Mouse (Mus musculus) forebrain, embryonic 10.5 days (tissue): Measurements from ENCODE around the gene Mast4. TPM values are rescaled to one million over a fixed set of nuclear protein-coding genes. Genes with fewer than 3 reads are reported as not detected.

Source experiments
- DNase-seq: peaks from one replicate; pipeline ENCODE4 v3.0.0-alpha.2; 2017; ENCODE audit warnings: low spot score; ENCODE audit errors: extremely low spot score
- H3K27ac ChIP-seq: fragments of 300-500 bp; sonication (generic); 2 replicates; pipeline ENCODE4 v1.5.1; 2016; ENCODE audit warnings: mild to moderate bottlenecking
- H3K27me3 ChIP-seq: fragments of 300-500 bp; sonication (generic); 2 replicates; pipeline ENCODE4 v1.6.1; 2016; ENCODE audit warnings: mild to moderate bottlenecking; ENCODE audit not compliant: poor library complexity, severe bottlenecking
- H3K36me3 ChIP-seq: fragments of 300-500 bp; sonication (generic); replicated peaks from 2 replicates; pipeline ENCODE4 v1.6.1; 2016; ENCODE audit warnings: mild to moderate bottlenecking, moderate library complexity
- H3K4me1 ChIP-seq: fragments of 300-500 bp; sonication (generic); 2 replicates; pipeline ENCODE4 v1.6.1; 2016
- H3K4me3 ChIP-seq: fragments of 300-500 bp; sonication (generic); 2 replicates; pipeline ENCODE4 v1.5.1; 2016; ENCODE audit warnings: mild to moderate bottlenecking, moderate library complexity
- H3K9me3 ChIP-seq: fragments of 300-500 bp; sonication (generic); 2 replicates; pipeline ENCODE4 v1.6.1; 2016; ENCODE audit warnings: mild to moderate bottlenecking, moderate library complexity
- WGBS: fragments of 180-500 bp; shearing (Covaris S2); methylation state at CpG from one replicate; pipeline ENCODE4 v1.1.7; 2016; 5-methylcytosine and 5-hydroxymethylcytosine counted together
- polyA plus RNA-seq: library from polyadenylated mRNA; unstranded; fragments of >200 nt; fragmentation: Nextera tagmentation; extraction: Ambion mirVana; gene quantifications from 2 replicates; pipeline ENCODE4 v1.2.1, GENCODE M21; 2016

Gene Mast4
- polyA plus RNA-seq, 1 experiment from 2014 or later = 18.3 TPM

DNA sequence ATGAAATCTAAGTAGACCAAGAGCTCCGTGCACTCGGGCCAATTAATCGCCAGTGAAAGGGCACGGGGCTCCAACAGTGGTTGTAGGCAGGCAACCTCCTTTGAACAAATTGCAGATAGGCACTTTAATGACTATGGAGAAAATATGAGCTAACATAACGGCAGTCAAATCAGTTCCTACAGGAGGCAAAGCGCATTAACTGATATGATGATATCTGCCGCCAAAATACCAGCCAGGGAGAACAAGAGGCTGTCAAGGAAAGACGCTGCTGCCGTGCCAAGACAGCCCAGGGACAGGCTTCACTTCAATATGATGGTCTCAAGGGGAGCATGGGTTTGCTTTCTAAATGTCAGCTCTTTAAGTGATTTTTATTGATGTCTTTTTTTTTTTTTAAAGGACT, 401.9 kb downstream of the Mast4 start:
- no peaks in the 10 kb centered on the region for H3K27me3 ChIP-seq
- H3K9me3 ChIP-seq = no peaks in the 10 kb centered on the region
- no peak for DNase-seq
- no peaks in the 10 kb centered on the region for H3K36me3 ChIP-seq
- no peaks in the 10 kb centered on the region for H3K4me1 ChIP-seq
- no peak overlapping the region for H3K4me3 ChIP-seq
- H3K27ac ChIP-seq = no peak overlapping the region
- WGBS = 95% methylated on average over 9 of the region's 9 CpGs

DNA sequence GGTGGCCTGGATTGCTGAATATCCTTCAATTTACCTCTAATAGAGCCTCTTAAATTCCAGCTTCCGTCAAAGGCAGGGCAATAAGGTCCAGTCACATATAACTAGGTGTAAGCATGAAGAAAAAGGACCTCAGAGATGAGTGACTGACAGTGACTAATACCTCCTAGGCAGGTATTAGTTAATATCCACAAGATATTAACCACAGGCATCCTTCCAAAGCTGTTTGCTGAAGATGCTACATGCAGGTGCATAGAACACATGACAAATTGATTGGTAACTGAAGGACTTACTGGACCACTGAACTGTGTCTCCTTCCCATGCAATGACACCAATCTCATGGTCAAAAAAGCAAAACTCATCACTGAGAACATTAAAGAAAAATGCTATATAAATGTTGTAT, 402.3 kb downstream of the Mast4 start:
- 93% methylated on average over 1 of the region's 1 CpGs for WGBS
- H3K27me3 ChIP-seq = no peaks in the 10 kb centered on the region
- H3K9me3 ChIP-seq = no peaks in the 10 kb centered on the region
- DNase-seq = no peak
- no peaks in the 10 kb centered on the region for H3K4me1 ChIP-seq
- H3K36me3 ChIP-seq = no peaks in the 10 kb centered on the region
- no peak overlapping the region for H3K4me3 ChIP-seq
- H3K27ac ChIP-seq = no peak overlapping the region

DNA sequence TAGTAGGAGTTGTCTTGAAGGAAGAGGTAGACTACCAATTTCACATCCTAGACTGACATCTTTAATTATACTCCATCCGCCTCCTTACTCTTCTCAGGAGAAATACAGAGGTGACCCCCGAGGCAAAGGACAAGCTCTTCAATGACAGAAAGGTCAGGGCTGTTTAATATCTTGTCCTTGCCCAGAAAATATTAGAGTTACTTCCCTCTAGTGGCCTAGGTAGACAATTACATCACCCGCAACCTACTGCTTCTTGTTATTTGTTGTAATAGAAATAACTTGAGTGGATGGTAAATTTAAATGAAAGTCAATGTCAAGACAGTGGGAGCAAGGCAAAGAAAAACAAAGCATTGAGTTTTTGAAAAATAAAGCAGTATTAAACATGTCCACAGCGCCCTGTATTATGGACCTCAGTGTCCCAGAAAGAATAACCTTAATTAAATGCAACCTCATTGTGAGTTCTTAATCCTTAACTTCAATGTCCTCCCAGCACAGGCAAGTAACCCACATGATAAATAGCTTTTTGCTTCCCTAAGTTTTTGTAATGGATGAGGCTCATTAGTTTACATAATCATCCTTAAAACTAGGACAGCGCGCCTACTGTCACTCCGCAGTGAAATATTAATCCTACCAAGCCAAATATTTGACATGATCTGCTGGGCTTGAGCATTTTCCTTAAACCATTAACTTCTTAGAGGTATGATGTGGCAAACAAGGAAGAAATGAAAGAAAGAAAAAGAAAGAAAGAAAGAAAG, 408.3 kb downstream of the Mast4 start:
- DNase-seq = no peak
- Histone ChIP-seq H3K27ac (no peak overlapping the region), H3K4me3 (no peak overlapping the region), H3K4me1 (no peaks in the 10 kb centered on the region), H3K27me3 (no peaks in the 10 kb centered on the region), H3K36me3 (no peaks in the 10 kb centered on the region), H3K9me3 (no peaks in the 10 kb centered on the region)
- 85% methylated on average over 7 of the region's 7 CpGs for WGBS

DNA sequence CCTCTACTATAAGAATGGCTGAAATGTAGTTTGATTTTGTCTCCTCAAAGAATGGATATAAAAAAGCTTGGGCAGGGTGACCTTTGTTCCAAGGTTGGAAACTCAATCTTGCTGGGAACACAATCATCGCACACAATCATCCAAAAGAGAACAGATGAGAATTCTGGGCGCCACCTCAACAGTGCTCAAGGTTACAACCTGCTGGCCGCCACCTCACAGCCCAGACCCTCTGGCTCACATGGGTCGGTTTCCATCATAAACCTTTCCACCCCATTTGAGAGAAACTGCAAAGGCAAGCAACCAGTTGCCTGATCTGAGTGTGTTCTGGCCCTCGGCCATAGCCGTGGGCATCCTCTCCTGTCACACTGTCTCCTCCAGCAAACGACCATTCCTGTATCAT, 414.6 kb downstream of the Mast4 start:
- Histone ChIP-seq H3K27me3 (no peaks in the 10 kb centered on the region), H3K9me3 (no peaks in the 10 kb centered on the region), H3K4me1 (peaks cover 4% of the 10 kb centered on the region), H3K27ac (no peak overlapping the region), H3K4me3 (no peak overlapping the region), H3K36me3 (no peaks in the 10 kb centered on the region)
- no peak for DNase-seq
- WGBS = 93% methylated on average over 7 of the region's 7 CpGs

DNA sequence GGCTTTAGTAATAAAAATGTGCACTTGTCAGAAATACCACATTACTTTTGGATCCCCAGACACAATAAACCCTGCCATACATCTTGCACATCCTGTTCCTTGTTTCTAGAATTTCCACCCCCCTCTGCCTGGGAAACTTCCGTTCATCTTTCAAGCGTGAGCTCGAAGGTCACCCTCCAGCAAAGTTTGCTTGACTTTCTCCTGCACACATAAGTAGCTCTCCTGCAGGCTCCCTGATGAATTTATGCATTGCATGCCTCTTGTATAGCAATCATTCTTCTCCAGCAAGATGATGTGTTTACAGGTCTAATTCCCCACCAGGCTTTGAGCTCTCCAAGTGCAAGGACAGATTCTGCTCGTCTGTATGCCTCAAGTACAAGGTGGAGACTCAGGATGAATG, 415.7 kb downstream of the Mast4 start:
- 78% methylated on average over 4 of the region's 4 CpGs for WGBS
- Histone ChIP-seq H3K27ac (no peak overlapping the region), H3K9me3 (no peaks in the 10 kb centered on the region), H3K27me3 (no peaks in the 10 kb centered on the region), H3K4me1 (peaks cover 4% of the 10 kb centered on the region), H3K36me3 (no peaks in the 10 kb centered on the region), H3K4me3 (no peak overlapping the region)
- no peak for DNase-seq

DNA sequence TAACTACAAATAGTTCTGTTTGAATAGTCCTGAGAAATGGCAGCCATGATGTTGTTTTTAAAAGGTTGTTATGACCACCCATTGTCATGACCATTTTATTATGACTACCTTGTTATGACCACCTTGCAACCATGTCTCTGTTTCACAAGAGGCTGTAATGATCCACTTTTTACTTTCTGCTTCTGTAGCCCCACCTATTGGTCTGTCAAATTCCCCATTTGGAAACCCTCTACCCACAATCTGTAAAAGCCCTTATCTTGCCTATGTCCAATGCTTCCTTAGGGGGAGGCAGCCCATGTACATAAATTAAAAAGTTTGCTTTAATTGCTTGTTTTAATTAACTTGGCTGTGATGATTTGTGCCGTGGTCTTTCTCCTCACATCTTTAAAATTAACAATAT, 419.0 kb downstream of the Mast4 start:
- no peaks in the 10 kb centered on the region for H3K36me3 ChIP-seq
- WGBS = 95% methylated on average over 1 of the region's 1 CpGs
- no peak overlapping the region for H3K27ac ChIP-seq
- no peaks in the 10 kb centered on the region for H3K9me3 ChIP-seq
- no peaks in the 10 kb centered on the region for H3K27me3 ChIP-seq
- no peak overlapping the region for H3K4me3 ChIP-seq
- DNase-seq = no peak
- H3K4me1 ChIP-seq = peaks cover 4% of the 10 kb centered on the region

DNA sequence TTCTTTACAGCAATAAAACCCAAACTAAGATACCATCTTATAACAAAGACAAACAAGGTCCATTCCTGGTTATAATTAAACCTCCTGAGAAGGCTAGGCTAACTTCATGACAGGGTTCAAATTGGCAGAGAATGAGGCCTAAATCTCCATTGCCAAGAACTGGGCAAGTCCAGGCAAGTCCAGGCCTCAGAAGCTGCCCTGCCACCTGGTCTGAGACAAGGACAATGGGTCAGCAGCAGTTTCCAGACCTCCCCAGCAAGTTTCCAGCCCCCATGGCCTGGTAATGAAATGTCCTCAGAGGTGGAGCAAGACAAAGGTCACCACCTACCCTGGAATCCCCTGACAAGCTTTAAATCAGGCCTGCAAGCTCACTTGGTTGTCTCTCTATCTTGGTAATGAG, 419.5 kb downstream of the Mast4 start:
- Histone ChIP-seq H3K9me3 (no peaks in the 10 kb centered on the region), H3K27ac (no peak overlapping the region), H3K36me3 (no peaks in the 10 kb centered on the region), H3K4me3 (no peak overlapping the region), H3K27me3 (no peaks in the 10 kb centered on the region), H3K4me1 (peaks cover 4% of the 10 kb centered on the region)
- no peak for DNase-seq

DNA sequence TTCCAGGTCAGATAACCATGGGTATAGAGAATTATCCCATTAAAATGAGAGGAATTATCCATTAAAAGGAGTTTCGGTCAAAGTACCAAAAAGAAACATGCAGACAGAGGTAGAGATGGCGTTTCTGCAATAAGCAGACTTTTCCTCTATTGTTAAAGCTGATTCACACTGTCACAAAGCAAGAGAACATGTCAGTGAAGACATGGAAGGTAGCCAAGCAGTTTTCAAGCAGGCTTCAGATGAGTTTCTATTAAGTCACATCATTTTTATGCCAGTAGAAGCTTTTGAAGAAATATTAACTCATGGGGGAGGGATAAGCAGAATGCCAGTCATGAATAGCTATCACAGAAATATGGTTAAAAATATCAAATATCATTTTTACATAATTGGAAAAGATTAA, 420.4 kb downstream of the Mast4 start:
- 91% methylated on average over 2 of the region's 2 CpGs for WGBS
- no peaks in the 10 kb centered on the region for H3K27me3 ChIP-seq
- no peaks in the 10 kb centered on the region for H3K9me3 ChIP-seq
- H3K4me3 ChIP-seq = no peak overlapping the region
- H3K36me3 ChIP-seq = no peaks in the 10 kb centered on the region
- H3K27ac ChIP-seq = no peak overlapping the region
- H3K4me1 ChIP-seq = peaks cover 4% of the 10 kb centered on the region
- DNase-seq = no peak

DNA sequence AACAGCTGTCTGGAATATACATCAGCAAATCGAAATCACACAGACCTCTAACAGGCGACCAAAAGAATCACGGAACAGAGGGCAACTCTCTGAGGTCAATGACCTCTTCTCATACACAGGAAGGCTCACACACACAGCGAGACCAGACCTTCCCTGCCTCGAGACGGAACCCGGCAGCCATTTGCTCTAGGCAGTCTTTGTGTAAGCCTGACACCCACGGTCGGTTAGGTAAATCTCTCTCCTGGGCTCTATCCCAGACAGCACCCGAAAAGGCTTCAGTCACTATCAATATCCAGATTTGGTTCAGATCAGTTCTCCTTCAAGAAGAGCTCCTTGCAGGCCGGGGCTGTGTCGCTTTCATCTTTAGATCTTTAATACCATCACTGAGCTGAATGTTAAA, 421.4 kb downstream of the Mast4 start:
- no peak for DNase-seq
- Histone ChIP-seq H3K36me3 (no peaks in the 10 kb centered on the region), H3K4me3 (no peak overlapping the region), H3K4me1 (peaks cover 4% of the 10 kb centered on the region), H3K27me3 (no peaks in the 10 kb centered on the region), H3K9me3 (no peaks in the 10 kb centered on the region), H3K27ac (no peak overlapping the region)
- WGBS = 88% methylated on average over 12 of the region's 12 CpGs

DNA sequence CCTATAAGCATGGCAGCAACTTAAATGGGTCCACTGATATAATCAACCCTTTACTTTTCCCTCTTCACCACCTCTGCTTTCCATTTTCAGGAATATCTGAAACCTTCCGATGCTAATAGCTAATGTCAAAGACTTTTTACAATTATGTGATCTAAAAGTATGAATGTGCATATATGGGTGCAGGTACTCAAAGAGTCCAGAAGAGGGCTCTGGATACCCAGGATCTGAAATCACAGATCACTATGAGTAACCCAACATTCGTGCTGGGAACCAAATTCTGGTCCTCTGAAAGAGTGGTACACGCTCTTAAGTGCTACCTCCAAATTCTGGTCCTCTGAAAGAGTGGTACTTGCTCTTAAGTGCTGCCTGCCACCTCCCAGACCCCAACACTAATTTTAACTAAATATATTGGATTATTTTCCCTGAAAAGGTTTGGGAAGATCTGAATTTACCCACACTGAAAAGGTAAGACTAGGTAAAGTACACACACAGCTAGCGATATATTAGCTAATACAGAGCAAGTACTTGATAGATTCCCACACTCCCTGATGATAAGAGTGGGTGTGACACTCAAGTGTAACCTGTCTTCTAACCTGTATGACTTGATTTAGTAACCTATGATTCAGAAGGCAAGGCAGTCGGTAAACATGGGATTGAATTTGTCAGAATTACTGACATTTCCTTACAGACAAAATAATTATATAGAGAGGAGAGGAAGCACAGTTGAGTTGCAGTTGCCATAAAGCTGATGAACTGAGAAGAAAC, 424.5 kb downstream of the Mast4 start:
- Histone ChIP-seq H3K27ac (no peak overlapping the region), H3K4me3 (no peak overlapping the region), H3K9me3 (no peaks in the 10 kb centered on the region), H3K4me1 (peaks cover 6% of the 10 kb centered on the region; the same call in 1 of the 2 replicates), H3K27me3 (no peaks in the 10 kb centered on the region), H3K36me3 (no peaks in the 10 kb centered on the region)
- 87% methylated on average over 5 of the region's 5 CpGs for WGBS
- DNase-seq = no peak

DNA sequence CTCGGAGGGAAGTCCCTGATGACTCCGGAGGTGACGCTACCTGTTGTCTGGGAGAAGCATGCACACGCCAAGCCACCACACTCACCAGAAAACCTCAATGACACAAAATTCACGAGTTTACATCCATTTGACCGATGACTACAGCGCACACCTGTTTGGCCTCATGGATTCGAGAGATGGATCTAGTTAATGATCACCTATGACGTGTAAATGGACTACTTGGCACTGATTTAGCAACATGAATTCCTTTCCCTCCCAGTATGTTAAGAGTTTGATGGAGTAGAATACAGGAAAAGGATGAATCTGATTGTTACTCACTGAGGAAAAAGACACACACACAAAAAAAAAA, 427.7 kb downstream of the Mast4 start:
- WGBS = 9% methylated on average over 9 of the region's 9 CpGs
- no peaks in the 10 kb centered on the region for H3K36me3 ChIP-seq
- no peak for DNase-seq
- no peaks in the 10 kb centered on the region for H3K9me3 ChIP-seq
- peaks cover 29% of the 10 kb centered on the region for H3K4me1 ChIP-seq
- H3K27me3 ChIP-seq = no peaks in the 10 kb centered on the region
- peak overlapping the region; percentile 91 for H3K27ac ChIP-seq
- peak overlapping the region; percentile 73 for H3K4me3 ChIP-seq

DNA sequence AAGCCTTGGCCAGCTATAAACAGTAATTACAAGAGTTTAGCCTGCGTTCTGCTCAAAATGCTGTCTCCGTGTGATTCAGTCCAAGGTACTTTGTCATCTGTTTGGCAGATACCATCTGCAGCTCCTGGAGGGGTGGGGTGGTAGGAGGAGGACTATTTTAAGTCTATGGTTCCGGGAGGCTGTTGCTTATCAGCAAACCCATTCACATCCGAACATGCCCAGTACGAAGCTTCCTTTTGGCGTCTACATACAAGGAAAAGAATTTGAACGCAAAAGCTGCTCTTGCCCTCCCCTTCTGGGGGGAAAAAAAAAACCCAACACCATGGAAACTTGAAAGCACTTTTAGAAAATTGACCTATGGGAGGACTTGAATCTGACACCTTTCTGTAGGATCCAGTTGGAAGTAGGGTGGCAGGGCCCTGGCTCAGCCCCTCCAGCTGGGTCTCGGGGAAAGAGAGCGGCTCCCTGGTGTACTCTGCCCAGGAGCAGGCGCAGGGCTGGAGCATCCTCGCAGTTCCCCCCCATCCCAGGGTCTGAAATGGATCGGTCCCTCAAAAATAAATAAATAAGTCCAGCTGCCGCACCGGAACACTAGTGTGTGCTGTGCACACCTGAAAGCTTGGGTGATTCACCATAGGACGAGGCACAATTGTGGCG, 428.2 kb downstream of the Mast4 start:
- H3K27me3 ChIP-seq = no peaks in the 10 kb centered on the region
- WGBS = under 1% methylated on average over 16 of the region's 16 CpGs
- H3K4me3 ChIP-seq = peak overlapping the region; percentile 73
- H3K9me3 ChIP-seq = no peaks in the 10 kb centered on the region
- peaks cover 31% of the 10 kb centered on the region for H3K4me1 ChIP-seq
- no peaks in the 10 kb centered on the region for H3K36me3 ChIP-seq
- H3K27ac ChIP-seq = peak overlapping the region; percentile 91
- DNase-seq = peak; percentile 81

DNA sequence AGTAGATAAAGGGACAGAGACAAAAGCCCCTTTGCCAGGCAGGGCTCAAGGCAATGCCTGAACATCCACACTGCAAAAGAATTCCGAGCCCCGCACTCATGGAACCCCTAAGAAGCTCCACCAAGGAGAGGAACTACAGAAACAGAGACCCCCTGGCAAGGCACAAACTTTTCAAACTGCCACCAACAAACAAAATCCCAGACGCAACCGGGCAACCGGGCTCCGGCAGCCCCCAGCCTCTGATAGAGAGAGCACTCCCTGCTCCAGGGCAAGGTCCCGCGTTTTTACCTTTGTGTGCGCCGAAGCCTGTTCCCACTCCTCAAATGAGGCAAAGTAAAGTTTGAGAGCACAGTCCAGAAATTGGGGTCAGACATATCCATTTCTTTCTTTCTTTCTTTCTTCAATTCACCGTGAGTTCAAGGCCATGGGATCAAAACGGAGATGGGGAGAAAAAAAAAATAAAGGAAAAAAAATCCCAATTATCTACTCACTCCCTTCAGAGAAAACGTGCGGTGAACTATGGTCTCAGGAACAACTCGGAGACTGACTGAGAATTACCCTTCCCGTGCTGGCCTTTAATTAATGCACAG, 428.8 kb downstream of the Mast4 start:
- Histone ChIP-seq H3K36me3 (no peaks in the 10 kb centered on the region), H3K4me3 (peak overlapping the region; percentile 73), H3K9me3 (no peaks in the 10 kb centered on the region), H3K4me1 (peaks cover 38% of the 10 kb centered on the region), H3K27ac (peak overlapping the region; percentile 91), H3K27me3 (no peaks in the 10 kb centered on the region)
- under 1% methylated on average over 16 of the region's 16 CpGs for WGBS
- DNase-seq = peak; percentile 48
